Mouse (Mus musculus): Measurements from ENCODE around the gene Ager. TPM values are rescaled to one million over a fixed set of nuclear protein-coding genes. Genes with fewer than 3 reads are reported as not detected.

The Ager gene
- total RNA-seq, 2 experiments from 2014 or later, result 0.84 TPM; not detected in 1

DNA sequence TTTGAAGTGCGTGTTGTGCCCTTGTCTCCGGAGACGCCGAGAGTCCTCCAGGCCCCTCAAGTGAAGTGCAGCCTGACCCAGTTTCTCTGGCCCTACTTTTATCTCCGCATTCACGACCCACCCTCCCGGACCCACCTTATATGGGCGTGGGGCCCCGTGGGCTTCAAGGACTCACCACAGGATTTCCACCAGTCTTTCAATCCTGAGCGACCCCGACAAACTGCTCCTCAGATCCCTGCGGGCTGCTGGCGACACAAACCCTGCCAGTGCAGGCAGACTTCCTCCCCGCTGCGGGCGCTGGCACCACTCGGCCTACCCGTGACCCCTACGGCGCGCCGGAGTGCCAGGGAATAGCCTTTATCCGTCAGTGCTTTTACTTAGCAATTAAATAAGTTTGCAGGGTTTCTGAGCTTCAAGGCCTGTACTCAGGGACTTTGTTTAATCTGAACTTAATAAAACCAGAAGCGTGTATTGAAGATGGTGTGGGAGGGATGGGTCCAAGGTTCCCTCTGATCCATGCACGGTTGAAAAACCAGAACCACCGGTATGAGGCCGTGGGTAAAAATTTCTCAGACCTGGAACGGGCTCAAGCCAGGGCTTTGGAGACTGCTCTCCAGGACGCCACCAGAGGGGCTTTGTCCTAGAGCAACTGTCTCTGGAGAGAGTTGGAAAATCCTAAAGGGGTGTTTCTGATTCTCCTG, 30.4 kb downstream of the Ager start, which contains the start of gene Ppt2:
Gene Ppt2, minus strand, starts transcription at position 568 of the 701 bp plus-strand sequence.
- no peak for ATAC-seq (replicated peaks; ENCODE audit: low FRiP score, poor library complexity, severe bottlenecking)

DNA sequence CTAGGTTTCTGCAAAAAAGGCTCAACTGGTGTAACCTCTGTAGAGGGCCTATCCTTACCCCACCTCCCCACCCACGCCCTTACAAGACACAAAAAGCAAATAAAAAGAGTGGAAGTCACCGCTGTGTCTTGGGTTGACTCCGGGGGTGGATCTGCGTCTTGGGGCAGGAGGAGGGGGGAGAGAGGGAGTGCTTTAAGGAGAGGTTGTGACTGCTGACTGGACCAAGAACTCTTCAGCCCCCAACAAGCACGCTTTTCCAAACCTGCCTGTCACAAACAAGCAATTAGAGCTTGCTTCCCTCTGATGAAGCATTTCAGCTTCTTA, 30.9 kb downstream of the Ager start:
- no peak for ATAC-seq (replicated peaks; ENCODE audit: low FRiP score, poor library complexity, severe bottlenecking)

DNA sequence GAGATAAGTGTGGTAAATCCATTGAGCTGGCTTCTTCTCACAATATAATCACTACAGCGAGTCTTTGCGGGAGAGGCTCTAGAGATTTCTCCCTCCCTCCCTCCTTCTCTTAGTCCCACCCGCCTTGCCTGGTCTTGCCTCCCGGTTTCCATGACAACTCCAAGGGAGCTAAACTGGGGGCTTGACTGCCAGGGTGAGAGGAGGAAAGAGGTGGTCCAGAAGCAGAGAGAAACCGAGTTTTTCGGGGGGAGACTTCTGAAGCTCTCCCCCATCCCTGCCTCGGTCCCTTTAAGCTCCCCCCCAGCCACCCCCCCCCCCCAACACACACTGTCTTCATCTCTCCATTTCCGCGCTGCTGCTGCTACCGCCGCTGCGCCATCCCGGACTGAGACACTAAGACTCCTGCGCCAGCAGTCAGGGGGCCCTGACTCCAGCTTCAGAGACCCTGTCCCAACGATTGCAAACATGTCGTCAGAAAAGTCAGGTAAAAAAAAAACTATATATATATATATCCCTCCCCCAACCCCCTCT, 31.6 kb downstream of the Ager start, which contains the start of gene Prrt1:
Gene Prrt1, plus strand, starts transcription at position 313 of the 531 bp plus-strand sequence.
- ATAC-seq (replicated peaks; ENCODE audit: low FRiP score, poor library complexity, severe bottlenecking), result no peak

DNA sequence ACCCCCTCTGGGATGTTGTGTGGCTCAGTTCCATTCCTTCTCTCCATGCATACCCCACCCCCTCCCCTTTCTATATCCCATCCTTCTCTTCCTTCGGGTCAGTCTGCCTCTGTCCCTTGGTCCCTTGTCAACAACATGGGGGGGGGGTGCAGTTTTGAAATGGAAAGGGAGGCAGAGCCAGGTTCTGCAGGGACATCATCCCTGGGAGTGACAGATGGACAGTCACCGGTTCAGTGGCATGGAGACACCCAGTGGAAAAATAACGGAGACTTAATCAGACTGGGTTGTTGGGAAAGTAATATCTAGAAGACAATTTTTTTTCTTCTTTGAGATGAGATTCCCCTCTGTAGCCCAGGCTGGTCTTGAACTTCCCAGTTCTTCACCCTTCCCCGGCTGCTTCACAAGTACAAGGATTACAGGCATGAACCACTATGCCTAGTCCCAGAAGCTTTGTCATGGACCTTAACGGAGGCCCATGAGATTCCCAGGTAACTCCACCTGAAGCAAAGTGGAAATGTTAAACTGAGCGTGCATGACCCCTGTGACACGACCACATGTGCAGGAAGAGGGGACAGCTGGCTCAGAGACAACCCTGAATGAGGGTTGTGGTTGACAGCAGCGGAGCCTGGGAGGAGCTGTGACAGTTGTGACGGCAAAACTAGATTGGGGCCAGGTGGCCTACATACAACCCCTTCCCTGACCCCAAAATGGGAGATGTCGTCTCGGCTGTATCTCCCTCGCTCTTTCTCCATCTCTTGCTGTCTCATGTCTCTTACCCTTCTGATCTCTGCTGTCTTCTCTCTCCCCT, 32.3 kb downstream of the Ager start:
- no peak for ATAC-seq (replicated peaks; ENCODE audit: low FRiP score, poor library complexity, severe bottlenecking)

DNA sequence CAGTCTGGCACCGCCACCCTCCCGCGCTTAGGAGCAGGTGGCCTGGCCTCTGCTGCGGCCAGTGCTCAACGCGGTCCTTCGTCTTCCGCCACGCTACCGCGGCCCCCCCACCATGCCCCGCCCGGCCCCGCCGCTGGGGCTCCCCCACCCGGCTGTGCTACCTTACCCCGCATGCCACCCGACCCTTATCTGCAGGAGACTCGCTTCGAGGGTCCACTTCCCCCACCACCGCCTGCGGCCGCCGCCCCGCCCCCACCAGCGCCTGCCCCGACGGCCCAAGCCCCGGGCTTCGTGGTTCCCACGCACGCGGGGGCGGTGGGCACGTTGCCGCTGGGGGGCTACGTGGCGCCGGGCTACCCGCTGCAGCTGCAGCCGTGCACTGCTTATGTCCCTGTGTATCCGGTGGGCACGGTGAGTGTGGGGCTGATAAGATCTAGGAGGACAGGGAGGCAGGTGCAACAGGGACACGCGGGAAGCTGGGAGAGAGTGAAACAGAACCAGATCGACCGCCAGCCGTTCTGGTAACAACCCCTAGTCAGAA, 33.2 kb downstream of the Ager start:
- ATAC-seq (replicated peaks; ENCODE audit: low FRiP score, poor library complexity, severe bottlenecking), result no peak

DNA sequence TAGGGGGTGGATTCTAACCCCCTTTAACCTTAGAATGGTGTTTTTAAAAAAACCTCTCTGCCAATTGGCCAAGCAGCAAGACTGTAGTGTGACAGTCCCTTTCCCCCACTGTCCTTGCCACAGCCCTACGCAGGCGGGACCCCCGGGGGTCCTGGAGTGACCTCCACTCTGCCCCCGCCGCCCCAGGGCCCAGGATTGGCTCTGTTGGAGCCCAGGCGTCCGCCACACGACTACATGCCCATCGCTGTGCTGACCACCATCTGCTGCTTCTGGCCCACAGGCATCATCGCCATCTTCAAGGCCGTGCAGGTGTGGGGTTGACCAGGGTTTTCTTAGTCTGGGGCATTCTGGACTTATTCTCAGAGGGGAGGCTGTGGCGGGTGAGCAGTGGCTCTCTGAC, 34.0 kb downstream of the Ager start:
- ATAC-seq (replicated peaks; ENCODE audit: low FRiP score, poor library complexity, severe bottlenecking), result no peak

DNA sequence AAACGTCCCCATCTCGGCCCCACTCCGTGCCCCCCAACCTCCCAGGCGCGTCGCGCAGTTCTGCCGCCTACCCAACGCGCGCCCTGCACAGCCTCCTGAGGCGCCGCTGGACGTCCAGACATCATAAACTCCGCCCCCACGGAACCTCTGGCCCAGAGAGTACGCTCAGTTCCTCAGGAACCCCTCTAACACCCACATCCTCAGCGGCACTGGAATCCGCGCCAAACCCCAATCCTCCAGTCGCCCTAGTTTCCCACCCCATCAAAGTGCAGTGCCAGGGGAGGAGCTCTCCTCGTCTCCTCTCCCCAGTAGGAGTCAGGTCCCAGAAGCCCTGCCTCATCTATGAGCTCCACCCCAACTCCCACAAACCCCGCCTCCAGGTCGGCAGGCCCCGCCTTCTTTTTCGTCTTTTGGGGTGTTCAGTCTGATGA, 34.6 kb downstream of the Ager start:
- ATAC-seq (replicated peaks; ENCODE audit: low FRiP score, poor library complexity, severe bottlenecking), result 0 out of 2 replicates have a peak, but pooled peaks have one; percentile 44

DNA sequence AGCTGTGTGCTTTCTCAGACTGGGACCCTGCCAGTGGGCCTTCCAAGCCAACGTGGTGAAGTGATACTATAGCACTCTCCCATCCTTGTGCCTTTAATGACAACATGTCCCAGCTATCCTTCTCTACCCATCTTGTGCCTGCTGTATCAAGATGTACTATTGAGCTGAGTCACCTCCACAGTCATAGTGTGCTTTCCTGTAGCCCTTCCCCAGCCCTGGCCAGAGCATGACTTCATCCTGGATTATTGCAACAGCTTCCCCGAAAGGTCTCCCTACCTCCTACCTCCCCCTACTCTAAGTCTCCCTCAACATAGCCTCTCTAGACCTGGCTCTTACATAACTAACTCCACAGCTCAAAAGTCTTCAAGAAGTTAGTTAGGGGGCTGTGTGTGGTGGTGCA, 38.0 kb downstream of the Ager start:
- no peak for ATAC-seq (replicated peaks; ENCODE audit: low FRiP score, poor library complexity, severe bottlenecking)

DNA sequence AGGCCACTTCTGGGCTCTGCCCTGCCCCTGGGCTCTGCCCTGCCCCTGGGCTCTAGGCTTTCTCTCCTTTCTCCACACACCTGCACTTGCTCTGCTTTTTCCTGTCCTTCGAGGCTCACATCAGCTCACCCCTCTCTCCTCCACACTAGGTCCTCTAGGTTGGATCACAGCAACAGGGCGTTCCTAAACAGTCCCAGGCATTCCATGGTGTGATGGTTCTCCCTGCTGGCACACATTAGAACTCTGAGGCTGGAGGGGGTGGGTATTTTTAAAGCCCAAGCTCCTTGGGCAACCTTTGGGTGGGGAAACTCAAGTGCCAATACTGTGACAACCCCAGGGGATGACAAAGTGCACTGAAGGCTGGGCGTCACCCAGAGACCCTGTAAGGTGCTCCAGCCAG, 39.8 kb downstream of the Ager start:
- ATAC-seq (replicated peaks; ENCODE audit: low FRiP score, poor library complexity, severe bottlenecking), result no peak

DNA sequence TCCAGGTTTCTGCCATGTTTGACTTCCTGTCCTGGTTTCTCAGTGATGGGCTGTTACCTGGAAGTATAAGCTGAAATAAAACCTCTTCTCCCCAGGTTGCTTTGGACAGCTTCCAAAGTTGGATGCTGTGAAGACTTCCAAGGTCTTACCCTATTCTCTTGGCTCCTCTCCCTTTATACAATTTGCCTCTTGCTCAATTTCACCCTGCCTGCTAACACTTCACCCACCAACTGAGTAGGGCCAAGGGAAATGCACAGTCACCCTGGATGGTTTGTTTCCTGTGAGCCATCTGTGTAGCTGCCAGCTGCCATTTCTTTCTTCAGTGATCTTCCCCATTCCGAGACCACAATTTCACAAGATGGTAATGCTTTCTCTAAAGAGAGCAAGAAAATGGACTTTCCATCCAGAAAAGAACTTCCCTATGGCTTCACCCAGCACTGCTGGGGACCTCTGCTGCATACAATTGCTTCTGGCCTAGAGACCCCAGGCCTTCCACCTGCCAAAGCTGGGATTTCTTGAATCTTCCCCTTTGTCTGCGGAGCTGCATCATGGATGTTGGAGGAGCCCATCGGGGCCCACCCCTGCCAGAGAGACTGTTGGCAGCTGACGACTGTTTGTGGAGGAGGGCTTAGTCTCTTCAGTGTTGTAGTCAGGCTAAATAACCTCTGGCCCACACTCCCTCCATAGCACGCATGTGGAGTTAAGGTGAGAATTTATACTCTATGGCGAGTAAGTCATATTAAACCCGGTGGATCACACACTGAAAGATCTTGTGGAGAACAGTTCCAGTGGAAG, 42.0 kb downstream of the Ager start:
- ATAC-seq (replicated peaks; ENCODE audit: low FRiP score, poor library complexity, severe bottlenecking), result no peak

DNA sequence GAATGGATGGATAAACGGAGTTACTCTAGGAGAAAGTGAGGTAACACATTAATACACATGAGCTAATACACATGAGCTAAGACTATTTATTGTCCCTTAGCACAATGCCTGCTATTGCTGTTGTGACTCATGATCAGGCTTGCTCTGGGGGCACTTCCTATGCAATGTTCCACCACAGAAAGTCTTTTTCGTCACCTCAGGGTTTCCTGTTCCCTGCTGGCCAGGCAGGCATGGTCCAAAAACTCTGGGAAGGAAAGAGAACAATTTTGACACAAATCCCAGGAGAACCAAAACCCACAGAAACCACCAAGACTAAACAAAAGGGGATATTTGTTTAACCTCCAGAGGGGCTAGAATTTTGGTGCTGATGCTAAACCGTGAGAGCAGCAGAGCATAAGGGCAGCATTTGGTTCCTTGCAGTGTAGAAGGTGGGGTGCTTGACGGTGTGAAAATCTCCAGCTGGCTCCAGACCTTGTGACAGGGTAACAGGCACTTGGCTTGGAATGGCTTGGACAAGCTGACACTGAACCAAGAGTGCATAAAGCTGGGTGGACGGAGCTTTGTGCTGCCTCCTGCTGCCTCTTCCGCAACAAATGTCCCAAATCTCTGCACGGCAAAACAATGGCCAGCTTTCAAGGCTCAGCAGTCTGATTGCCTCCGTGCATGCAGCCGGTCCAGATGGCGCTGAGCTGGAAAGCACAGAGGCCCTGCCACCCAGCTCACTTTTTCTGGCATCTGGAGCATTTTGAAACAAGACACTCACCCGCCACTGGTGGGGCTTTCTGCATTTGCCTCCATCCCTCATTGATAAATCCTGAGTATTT, 43.3 kb downstream of the Ager start:
- no peak for ATAC-seq (replicated peaks; ENCODE audit: low FRiP score, poor library complexity, severe bottlenecking)

DNA sequence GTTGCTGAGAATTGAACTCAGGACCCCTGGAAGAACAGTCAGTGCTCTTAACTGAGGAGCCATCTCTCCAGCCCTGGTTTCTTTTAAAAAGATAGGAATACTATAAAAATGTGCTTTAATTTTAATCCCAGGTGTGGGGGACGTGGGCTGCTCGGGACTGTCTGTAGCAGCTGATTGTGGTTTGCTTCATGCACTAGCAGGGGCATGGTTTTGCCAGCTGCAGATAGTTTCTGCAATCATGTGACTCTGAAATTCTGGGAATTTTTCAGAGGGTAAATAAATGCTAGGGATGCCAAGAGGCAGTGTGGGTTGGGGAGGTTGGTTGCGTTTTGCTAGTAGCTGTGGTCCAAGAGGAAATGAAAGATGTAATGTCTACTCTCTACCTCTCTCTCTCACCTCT, 44.3 kb downstream of the Ager start:
- no peak for ATAC-seq (replicated peaks; ENCODE audit: low FRiP score, poor library complexity, severe bottlenecking)

DNA sequence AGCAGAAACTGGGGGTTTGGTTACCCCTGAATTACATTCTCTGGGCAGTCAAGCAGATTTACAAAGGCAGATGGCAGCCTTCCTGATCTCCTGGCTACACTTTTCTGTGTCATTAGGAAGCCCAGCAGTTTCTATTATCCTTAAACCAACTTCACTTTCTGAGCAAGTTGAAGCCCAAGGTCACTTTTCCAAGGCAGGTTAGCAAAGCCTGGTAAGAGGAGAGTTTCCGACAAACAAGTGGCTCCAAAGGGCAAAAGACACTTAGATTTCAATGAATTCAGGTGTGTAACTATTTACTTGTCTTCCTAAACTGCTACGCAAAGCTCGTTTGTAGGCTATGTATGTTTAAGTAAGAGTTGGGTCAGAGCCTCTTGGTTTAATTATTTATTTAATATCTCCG, 45.7 kb downstream of the Ager start:
- ATAC-seq (replicated peaks; ENCODE audit: low FRiP score, poor library complexity, severe bottlenecking), result no peak

DNA sequence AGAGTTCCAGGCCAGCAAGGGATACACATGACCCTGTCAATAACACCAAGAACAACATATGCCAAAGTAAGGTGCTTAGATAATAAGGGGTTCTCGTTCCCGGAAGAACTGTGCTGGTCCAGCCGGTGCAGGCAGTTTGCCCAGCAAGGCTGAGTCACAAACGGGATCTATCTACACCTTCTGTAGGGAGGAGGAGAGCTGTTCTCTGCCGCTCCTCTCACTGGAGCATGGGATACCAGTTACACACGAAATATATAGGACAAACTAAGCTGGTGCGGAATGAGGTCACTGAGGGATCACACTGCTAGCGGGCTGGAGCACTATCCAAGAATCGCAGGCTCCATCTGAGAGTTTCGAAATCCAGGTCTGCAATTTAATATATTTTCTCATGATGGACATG, 46.3 kb downstream of the Ager start:
- ATAC-seq (replicated peaks; ENCODE audit: low FRiP score, poor library complexity, severe bottlenecking), result no peak

DNA sequence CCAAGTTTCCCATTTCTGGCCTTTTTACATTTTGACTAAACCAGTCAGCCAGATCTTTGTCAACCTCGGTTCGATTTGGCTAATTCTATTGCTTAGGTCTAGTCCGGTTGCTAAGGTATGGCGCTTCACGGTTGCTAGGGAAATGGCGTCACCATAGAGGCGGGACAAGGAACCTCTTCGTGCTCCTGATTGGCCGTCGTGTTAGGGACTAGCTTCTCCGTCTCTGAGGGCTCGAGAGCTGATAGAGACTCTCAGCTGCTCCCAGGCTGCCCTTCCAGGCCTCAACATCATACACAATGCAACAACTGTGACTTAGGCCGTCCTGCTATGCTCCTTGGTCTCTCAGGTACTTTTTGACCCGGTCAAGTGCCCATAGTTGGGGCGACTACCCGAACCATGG, 46.9 kb downstream of the Ager start, which contains the start of gene Fkbpl:
Gene Fkbpl, plus strand, starts transcription at position 157 of the 400 bp plus-strand sequence.
- peak; percentile 78 for ATAC-seq (replicated peaks; ENCODE audit: low FRiP score, poor library complexity, severe bottlenecking)

DNA sequence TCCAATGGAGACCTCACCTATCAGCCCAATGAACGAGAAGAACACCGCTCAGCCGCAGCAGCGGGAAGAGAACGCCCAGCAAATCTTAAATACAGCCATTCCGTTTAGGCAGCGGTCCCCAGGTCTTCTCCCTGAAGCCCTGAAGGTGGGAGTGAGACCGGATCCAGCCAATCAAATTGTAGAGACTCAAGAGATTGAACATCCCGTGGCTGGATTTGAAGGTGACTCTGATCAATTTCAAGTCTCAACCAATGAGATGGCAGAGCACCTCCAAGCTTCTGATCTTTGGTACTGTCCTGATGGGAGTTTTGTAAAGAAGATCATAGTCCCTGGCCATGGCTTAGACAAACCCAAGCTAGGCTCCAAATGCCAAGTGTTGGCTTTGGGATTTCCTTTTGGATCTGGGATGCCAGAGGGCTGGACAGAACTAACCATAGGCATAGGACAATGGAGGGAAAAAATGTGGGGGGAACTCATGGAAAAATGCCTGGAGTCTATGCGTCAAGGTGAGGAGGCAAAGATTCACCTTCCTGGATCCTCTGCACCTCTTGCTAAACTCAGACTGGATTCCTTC, 47.7 kb downstream of the Ager start:
- ATAC-seq (replicated peaks; ENCODE audit: low FRiP score, poor library complexity, severe bottlenecking), result no peak

DNA sequence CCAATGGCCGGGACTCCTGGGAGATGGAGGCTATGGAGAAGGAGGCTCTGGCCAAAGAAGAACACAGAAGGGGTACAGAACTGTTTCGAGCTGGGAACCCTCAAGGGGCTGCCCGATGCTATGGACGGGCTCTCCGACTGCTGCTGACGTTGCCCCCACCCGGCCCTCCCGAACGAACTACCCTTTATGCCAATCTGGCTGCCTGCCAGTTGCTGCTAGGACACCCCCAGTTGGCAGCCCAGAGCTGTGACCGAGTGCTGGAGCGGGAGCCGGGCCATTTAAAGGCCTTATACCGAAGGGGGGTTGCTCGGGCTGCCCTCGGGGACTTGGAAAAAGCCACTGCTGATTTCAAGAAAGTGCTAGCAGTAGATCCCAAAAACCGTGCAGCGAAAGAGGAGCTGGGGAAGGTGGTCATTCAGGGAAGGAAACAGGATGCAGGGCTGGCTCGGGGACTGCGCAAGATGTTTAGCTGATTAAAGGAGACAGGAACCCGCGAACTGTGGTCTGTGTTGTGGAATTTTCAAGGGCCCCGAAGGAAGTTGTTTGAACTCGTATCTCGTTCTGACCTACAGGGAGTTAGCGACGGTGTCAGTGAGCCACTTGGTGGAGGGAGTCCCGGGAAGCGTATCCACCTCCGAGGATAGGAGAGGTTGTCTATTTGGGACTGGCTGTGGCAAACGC, 48.3 kb downstream of the Ager start:
- no peak for ATAC-seq (replicated peaks; ENCODE audit: low FRiP score, poor library complexity, severe bottlenecking)

Measured in erythroid progenitor cell, adult 5-6 weeks (primary cell).